Mouse (Mus musculus): Measurements from ENCODE around the gene Lysmd2. TPM values are rescaled to one million over a fixed set of nuclear protein-coding genes. Genes with fewer than 3 reads are reported as not detected.

Lysmd2 gene
- polyA plus RNA-seq, 1 experiment from 2014 or later, result 30.3 TPM

DNA sequence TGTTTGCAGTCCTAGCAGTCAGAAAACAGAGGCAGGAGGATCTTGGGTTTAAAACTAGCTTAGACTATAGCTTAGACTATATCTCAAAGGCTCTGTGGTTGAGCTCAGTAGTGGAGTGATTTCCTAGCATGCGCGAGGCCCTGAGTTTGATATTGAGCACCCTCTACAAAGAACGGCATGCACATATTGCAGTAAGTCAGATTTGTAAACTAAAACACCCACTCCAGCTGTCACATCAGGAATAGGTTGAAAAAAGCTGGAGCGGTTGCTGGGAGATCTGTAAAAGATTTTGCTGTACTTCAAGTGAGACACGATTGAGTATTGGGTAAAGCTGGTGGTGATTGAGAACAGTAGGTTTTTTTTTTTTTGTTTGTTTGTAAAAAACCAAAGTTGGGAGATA, 55.1 kb downstream of the Lysmd2 start:
- no peak for ATAC-seq (ENCODE audit: low FRiP score, low TSS enrichment)
- WGBS, result 76% methylated on average over 5 of the region's 5 CpGs
- Histone ChIP-seq H3K4me2 (replicated peaks; ENCODE audit: low read depth) (no peak overlapping the region), H3K4me1 (replicated peaks; ENCODE audit: control insufficient read depth, insufficient read depth) (no peaks in the 10 kb centered on the region), H3K27ac (replicated peaks) (no peak overlapping the region), H3K9me3 (ENCODE audit: control insufficient read depth, low read length) (no peaks in the 10 kb centered on the region), H3K36me3 (ENCODE audit: control insufficient read depth, insufficient read depth, low read length) (no peaks in the 10 kb centered on the region), H3K4me3 (ENCODE audit: low read depth, low read length) (no peak overlapping the region), H3K9ac (ENCODE audit: low read length) (no peak overlapping the region), H3K27me3 (ENCODE audit: control insufficient read depth, insufficient read depth, low read length) (no peaks in the 10 kb centered on the region)
- no peak for TF ChIP-seq EP300 (optimal IDR thresholded peaks at IDR 0.05)
- no peak for TF ChIP-seq CTCF (IDR thresholded peaks at IDR 0.05; ENCODE audit: low read depth)
- no peak for DNase-seq (ENCODE audit: low spot score)

DNA sequence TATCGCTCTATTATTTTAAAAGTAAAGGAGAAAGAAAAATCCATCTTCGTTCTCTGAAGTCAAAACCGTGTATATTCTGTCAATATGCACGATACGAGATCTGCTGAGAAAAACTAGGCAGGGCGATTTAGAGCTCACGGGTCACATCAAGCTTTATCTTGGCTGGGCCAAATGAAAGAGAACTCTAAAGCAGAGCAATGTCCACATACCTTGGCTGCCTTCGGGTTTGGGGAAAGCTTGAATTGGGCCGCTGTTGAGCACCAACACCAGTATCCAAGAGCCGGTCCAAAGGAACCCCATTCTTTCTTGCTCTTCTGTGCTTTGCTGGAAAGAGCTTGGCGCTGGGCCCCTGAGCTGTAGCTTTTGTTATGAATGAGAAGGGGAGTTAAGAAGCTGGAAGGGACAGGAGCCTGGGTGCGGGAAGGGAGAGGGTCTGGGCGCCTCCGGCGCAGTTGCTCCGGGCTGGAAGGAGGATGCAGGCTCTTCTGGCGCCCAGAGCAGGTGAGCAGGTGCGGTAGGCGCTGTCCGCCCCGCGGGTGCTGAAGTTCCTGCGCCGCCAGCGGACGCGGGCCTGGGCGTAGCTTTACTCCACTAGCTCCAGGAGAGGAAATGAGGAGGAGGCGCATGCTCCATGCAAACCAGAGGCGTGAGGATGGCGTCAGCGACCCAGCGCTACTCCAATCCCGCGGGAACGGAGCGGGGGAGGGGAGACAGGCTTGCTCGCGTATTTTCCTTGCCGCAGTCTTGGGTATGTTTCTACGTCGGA, 58.1 kb downstream of the Lysmd2 start, which contains the start of gene Scg3:
TSS of gene Scg3 (minus strand) at position 631 of the 766 bp plus-strand sequence.
- no peaks in the 10 kb centered on the region for H3K36me3 ChIP-seq (ENCODE audit: control insufficient read depth, insufficient read depth, low read length)
- no peak within 1 kb of the TSS for H3K9ac ChIP-seq (ENCODE audit: low read length)
- no peak within 1 kb of the TSS for H3K27ac ChIP-seq (replicated peaks)
- H3K4me2 ChIP-seq (replicated peaks; ENCODE audit: low read depth), result peak within 1 kb of the TSS; percentile 36
- H3K4me3 ChIP-seq (ENCODE audit: low read depth, low read length), result peak within 1 kb of the TSS; percentile 24
- no peaks in the 10 kb centered on the region for H3K9me3 ChIP-seq (ENCODE audit: control insufficient read depth, low read length)
- H3K4me1 ChIP-seq (replicated peaks; ENCODE audit: control insufficient read depth, insufficient read depth), result no peaks in the 10 kb centered on the region
- 9% methylated on average over 42 of the region's 42 CpGs for WGBS
- DNase-seq (ENCODE audit: low spot score) (peak; percentile 89), ATAC-seq (ENCODE audit: low FRiP score, low TSS enrichment) (peak; percentile 89)
- TF ChIP-seq CTCF (IDR thresholded peaks at IDR 0.05; ENCODE audit: low read depth) (peak; percentile 8; the same call in 1 of the 2 replicates), EP300 (optimal IDR thresholded peaks at IDR 0.05) (no peak)
- no peaks in the 10 kb centered on the region for H3K27me3 ChIP-seq (ENCODE audit: control insufficient read depth, insufficient read depth, low read length)

DNA sequence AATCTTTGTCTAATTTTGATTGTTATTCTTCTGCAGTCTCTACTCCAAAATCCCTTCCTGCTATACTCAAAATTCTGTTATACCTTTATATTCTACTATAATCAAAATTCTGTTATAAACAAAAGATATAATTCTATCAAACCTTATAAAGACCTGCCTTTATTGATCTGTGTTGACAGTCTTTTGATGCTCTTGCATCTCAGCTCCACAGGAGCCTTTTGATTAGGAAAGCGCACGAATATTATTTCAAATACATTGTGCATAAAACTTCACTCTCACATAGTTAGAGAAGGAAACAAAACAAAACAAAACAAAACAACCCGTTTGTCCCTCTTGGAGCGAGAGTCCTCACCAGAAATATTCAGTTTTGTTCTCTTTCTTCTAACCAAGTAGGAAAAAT, 58.8 kb downstream of the Lysmd2 start:
- no peak overlapping the region; the same call in 1 of the 2 replicates for H3K4me3 ChIP-seq (ENCODE audit: low read depth, low read length)
- no peak overlapping the region for H3K9ac ChIP-seq (ENCODE audit: low read length)
- no peaks in the 10 kb centered on the region for H3K4me1 ChIP-seq (replicated peaks; ENCODE audit: control insufficient read depth, insufficient read depth)
- no peaks in the 10 kb centered on the region for H3K9me3 ChIP-seq (ENCODE audit: control insufficient read depth, low read length)
- no peak for DNase-seq (ENCODE audit: low spot score)
- H3K36me3 ChIP-seq (ENCODE audit: control insufficient read depth, insufficient read depth, low read length), result no peaks in the 10 kb centered on the region
- peak overlapping the region; percentile 36 for H3K4me2 ChIP-seq (replicated peaks; ENCODE audit: low read depth)
- no peak for ATAC-seq (ENCODE audit: low FRiP score, low TSS enrichment)
- 72% methylated on average over 4 of the region's 4 CpGs for WGBS
- H3K27ac ChIP-seq (replicated peaks), result no peak overlapping the region
- TF ChIP-seq CTCF (IDR thresholded peaks at IDR 0.05; ENCODE audit: low read depth), result no peak
- TF ChIP-seq EP300 (optimal IDR thresholded peaks at IDR 0.05), result no peak
- no peaks in the 10 kb centered on the region for H3K27me3 ChIP-seq (ENCODE audit: control insufficient read depth, insufficient read depth, low read length)

DNA sequence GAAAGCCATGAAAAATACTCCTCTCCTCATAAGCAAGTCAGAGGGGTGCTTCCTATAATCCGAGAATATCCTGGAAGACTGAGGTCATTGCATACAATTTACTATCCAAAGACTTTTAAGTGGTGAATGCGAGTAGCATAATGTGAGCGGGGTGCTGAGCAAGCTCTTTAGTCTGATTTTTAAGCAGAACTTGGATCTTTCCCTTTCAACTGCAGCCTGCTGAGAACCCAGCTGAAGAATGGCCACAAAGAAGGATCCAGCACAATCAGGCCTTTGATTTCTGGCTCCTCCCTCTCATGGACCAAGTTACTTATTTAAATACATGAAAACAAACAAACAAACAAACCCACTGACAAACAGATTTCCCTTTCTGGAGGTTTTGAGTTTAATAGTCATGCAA, 59.2 kb downstream of the Lysmd2 start:
- Histone ChIP-seq H3K9ac (ENCODE audit: low read length) (no peak overlapping the region), H3K4me3 (ENCODE audit: low read depth, low read length) (no peak overlapping the region), H3K9me3 (ENCODE audit: control insufficient read depth, low read length) (no peaks in the 10 kb centered on the region), H3K4me1 (replicated peaks; ENCODE audit: control insufficient read depth, insufficient read depth) (no peaks in the 10 kb centered on the region), H3K27me3 (ENCODE audit: control insufficient read depth, insufficient read depth, low read length) (no peaks in the 10 kb centered on the region), H3K36me3 (ENCODE audit: control insufficient read depth, insufficient read depth, low read length) (no peaks in the 10 kb centered on the region), H3K4me2 (replicated peaks; ENCODE audit: low read depth) (no peak overlapping the region), H3K27ac (replicated peaks) (no peak overlapping the region)
- TF ChIP-seq CTCF (IDR thresholded peaks at IDR 0.05; ENCODE audit: low read depth), result no peak
- TF ChIP-seq EP300 (optimal IDR thresholded peaks at IDR 0.05), result no peak
- no peak for ATAC-seq (ENCODE audit: low FRiP score, low TSS enrichment)
- WGBS, result 71% methylated on average over 3 of the region's 3 CpGs
- DNase-seq (ENCODE audit: low spot score), result no peak

Other genes with a start within 250 kb of the Lysmd2 start
- gene Mapk6, start 215.7 kb upstream of the Lysmd2 start, polyA plus RNA-seq (2015; fragmentation: Nextera tagmentation; extraction: Ambion mirVana), result 28.9 and 29.0 TPM in 2 replicates
- 16.1 and 17.8 TPM in 2 replicates for gene Leo1, start 184.2 kb upstream of the Lysmd2 start, polyA plus RNA-seq (2015; fragmentation: Nextera tagmentation; extraction: Ambion mirVana)
- gene Tmod3, start 66.1 kb upstream of the Lysmd2 start, polyA plus RNA-seq (2015; fragmentation: Nextera tagmentation; extraction: Ambion mirVana), result 109 and 111 TPM in 2 replicates
- gene Tmod2, start 14.4 kb upstream of the Lysmd2 start, polyA plus RNA-seq (2015; fragmentation: Nextera tagmentation; extraction: Ambion mirVana), result 11.3 and 11.9 TPM in 2 replicates
- 5.1 and 5.6 TPM in 2 replicates for gene Scg3, start 58.3 kb downstream of the Lysmd2 start, polyA plus RNA-seq (2015; fragmentation: Nextera tagmentation; extraction: Ambion mirVana)
- gene Bmp5, start 149.6 kb downstream of the Lysmd2 start, polyA plus RNA-seq (2015; fragmentation: Nextera tagmentation; extraction: Ambion mirVana), result 4.2 and 4.6 TPM in 2 replicates

Data from stomach, postnatal 0 days (tissue).